Mouse (Mus musculus) neural tube, embryonic 11.5 days (tissue): ENCODE data around the gene Rbms1. TPM values are rescaled to one million over a fixed set of nuclear protein-coding genes. Genes with fewer than 3 reads are reported as not detected.
"Not testable (repeated sequence)": the region's sequence is repeated elsewhere in the genome, so short reads cannot be mapped to it uniquely, and the experiment has no call there.

Source experiments
- ATAC-seq: fragments of 200-750 bp; cut with Nextera tagmentation; 2 replicates; pipeline ENCODE4 v1.8.0; 2017; ENCODE audit warnings: moderate number of reproducible peaks, mild to moderate bottlenecking, moderate TSS enrichment, moderate library complexity; ENCODE audit not compliant: insufficient read depth, low FRiP score, low TSS enrichment
- DNase-seq: peaks from one replicate; pipeline ENCODE4 v3.0.0-alpha.2; 2015; ENCODE audit warnings: low spot score
- H3K27ac ChIP-seq: fragments of 300-500 bp; sonication (generic); 2 replicates; pipeline ENCODE4 v1.5.1; 2014; ENCODE audit warnings: low read depth, mild to moderate bottlenecking, low read length
- H3K27me3 ChIP-seq: fragments of 300-500 bp; sonication (generic); 2 replicates; pipeline ENCODE4 v1.6.1; 2014; ENCODE audit warnings: mild to moderate bottlenecking, low read length, mixed read lengths; ENCODE audit not compliant: control insufficient read depth, insufficient read depth
- H3K36me3 ChIP-seq: fragments of 300-500 bp; sonication (generic); 2 replicates; pipeline ENCODE4 v1.6.1; 2014; ENCODE audit warnings: mild to moderate bottlenecking, low read length, moderate library complexity, mixed read lengths; ENCODE audit not compliant: control insufficient read depth, insufficient read depth
- H3K4me1 ChIP-seq: fragments of 300-500 bp; sonication (generic); 2 replicates; pipeline ENCODE4 v1.6.1; 2014; ENCODE audit warnings: low read length, mixed read lengths; ENCODE audit not compliant: control insufficient read depth, insufficient read depth
- H3K4me2 ChIP-seq: fragments of 300-500 bp; sonication (generic); 2 replicates; pipeline ENCODE4 v1.6.1; 2014; ENCODE audit warnings: low read depth, mild to moderate bottlenecking, moderate library complexity
- H3K4me3 ChIP-seq: fragments of 300-500 bp; sonication (generic); 2 replicates; pipeline ENCODE4 v1.5.1; 2014; ENCODE audit warnings: low read depth, low read length
- H3K9ac ChIP-seq: fragments of 300-500 bp; sonication (generic); 2 replicates; pipeline ENCODE4 v1.6.1; 2014; ENCODE audit warnings: mild to moderate bottlenecking, low read length
- H3K9me3 ChIP-seq: fragments of 300-500 bp; sonication (generic); 2 replicates; pipeline ENCODE4 v1.6.1; 2016; ENCODE audit warnings: low read length; ENCODE audit not compliant: control insufficient read depth
- WGBS: fragments of 180-500 bp; shearing (Covaris S2); extraction: QIAGEN DNeasy Blood & Tissue Kit; methylation state at CpG from one replicate; pipeline ENCODE4 v1.1.7; 2014; 5-methylcytosine and 5-hydroxymethylcytosine counted together
- polyA plus RNA-seq: library from polyadenylated mRNA; unstranded; fragments of >200 nt; fragmentation: Nextera tagmentation; extraction: Ambion mirVana; gene quantifications from 2 replicates; pipeline ENCODE4 v1.2.1, GENCODE M21; 2014

Rbms1 gene
- polyA plus RNA-seq, 1 experiment from 2014 or later: 94.8 TPM

- Histone ChIP-seq H3K27me3 (no peaks in the 10 kb centered on the region), H3K4me3 (no peak overlapping the region), H3K4me2 (no peak overlapping the region), H3K4me1 (0 out of 2 replicates have a peak, but pooled peaks cover 2% of the 10 kb centered on the region), H3K27ac (no peak overlapping the region), H3K9me3 (no peaks in the 10 kb centered on the region), H3K9ac (no peak overlapping the region), H3K36me3 (no peaks in the 10 kb centered on the region)
- WGBS: 77% methylated on average over 5 of the region's 5 CpGs
- DNase-seq: no peak
- no peak for ATAC-seq
These were observed 124.1 kb downstream of the Rbms1 start for GRCm38 (mm10) chr2:60838856-60839255.

- WGBS: 82% methylated on average over 5 of the region's 5 CpGs
- no peak for ATAC-seq
- Histone ChIP-seq H3K27me3 (no peaks in the 10 kb centered on the region), H3K36me3 (no peaks in the 10 kb centered on the region), H3K27ac (no peak overlapping the region), H3K9me3 (no peaks in the 10 kb centered on the region), H3K4me2 (no peak overlapping the region), H3K4me3 (no peak overlapping the region), H3K9ac (no peak overlapping the region), H3K4me1 (no peaks in the 10 kb centered on the region)
- DNase-seq: no peak
These were observed 125.4 kb downstream of the Rbms1 start for GRCm38 (mm10) chr2:60837616-60838015.

- H3K4me3 ChIP-seq: no peak overlapping the region
- no peaks in the 10 kb centered on the region for H3K36me3 ChIP-seq
- DNase-seq (no peak), ATAC-seq (no peak)
- no peaks in the 10 kb centered on the region for H3K9me3 ChIP-seq
- H3K27me3 ChIP-seq: no peaks in the 10 kb centered on the region
- no peak overlapping the region for H3K9ac ChIP-seq
- no peak overlapping the region for H3K27ac ChIP-seq
- H3K4me1 ChIP-seq: no peaks in the 10 kb centered on the region
- WGBS: 85% methylated on average over 7 of the region's 7 CpGs
- no peak overlapping the region for H3K4me2 ChIP-seq
These were observed 126.8 kb downstream of the Rbms1 start for GRCm38 (mm10) chr2:60836237-60836636.

GRCm38 (mm10) chr2:60834293-60834692 lies 128.7 kb downstream of the Rbms1 start:
- 85% methylated on average over 7 of the region's 7 CpGs for WGBS
- ATAC-seq (no peak), DNase-seq (no peak)
- H3K27ac ChIP-seq: no peak overlapping the region
- no peaks in the 10 kb centered on the region for H3K36me3 ChIP-seq
- H3K4me2 ChIP-seq: no peak overlapping the region
- no peaks in the 10 kb centered on the region for H3K27me3 ChIP-seq
- no peak overlapping the region for H3K9ac ChIP-seq
- no peaks in the 10 kb centered on the region for H3K4me1 ChIP-seq
- no peak overlapping the region for H3K4me3 ChIP-seq
- H3K9me3 ChIP-seq: no peaks in the 10 kb centered on the region

GRCm38 (mm10) chr2:60832254-60832653 lies 130.7 kb downstream of the Rbms1 start:
- H3K27ac ChIP-seq: no peak overlapping the region
- no peak for DNase-seq
- no peak for ATAC-seq
- H3K4me3 ChIP-seq: no peak overlapping the region
- H3K9ac ChIP-seq: no peak overlapping the region
- H3K4me2 ChIP-seq: no peak overlapping the region
- H3K36me3 ChIP-seq: no peaks in the 10 kb centered on the region
- H3K27me3 ChIP-seq: no peaks in the 10 kb centered on the region
- 93% methylated on average over 8 of the region's 8 CpGs for WGBS
- no peaks in the 10 kb centered on the region for H3K9me3 ChIP-seq
- H3K4me1 ChIP-seq: no peaks in the 10 kb centered on the region

- WGBS: 75% methylated on average over 1 of the region's 1 CpGs
- not testable (repeated sequence) for H3K9ac ChIP-seq, DNase-seq, H3K9me3 ChIP-seq, H3K27ac ChIP-seq, H3K27me3 ChIP-seq, H3K4me3 ChIP-seq, H3K4me1 ChIP-seq, H3K4me2 ChIP-seq, ATAC-seq, H3K36me3 ChIP-seq
These were observed 132.5 kb downstream of the Rbms1 start for GRCm38 (mm10) chr2:60830464-60830863.

DNA sequence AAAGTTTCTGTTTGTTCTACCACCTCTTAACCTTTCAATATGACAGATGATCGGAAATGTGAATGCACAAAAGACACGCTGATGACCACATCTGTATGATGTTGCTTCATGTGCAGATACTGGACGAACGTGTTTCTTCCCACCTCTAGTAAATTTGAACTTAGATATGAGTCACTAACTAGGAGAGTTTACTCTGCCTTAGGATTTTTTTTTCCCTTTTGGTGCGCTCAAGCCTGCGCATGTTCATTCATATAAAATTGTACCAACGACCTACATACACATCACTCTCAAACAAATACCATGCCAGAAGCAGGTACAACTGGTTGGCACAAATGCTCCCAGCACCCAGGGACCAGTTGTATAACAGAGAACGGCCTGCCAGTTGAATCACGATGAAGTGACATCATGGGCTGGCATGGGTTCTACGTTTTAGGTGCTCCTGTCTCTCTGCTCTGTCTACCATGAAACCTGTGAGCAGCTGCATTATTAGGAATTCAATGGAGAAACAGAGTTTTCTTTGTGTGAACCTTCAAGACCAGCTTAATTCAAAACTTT lies 134.0 kb downstream of the Rbms1 start:
- ATAC-seq (no peak), DNase-seq (no peak)
- Histone ChIP-seq H3K27ac (no peak overlapping the region), H3K9ac (no peak overlapping the region), H3K4me3 (no peak overlapping the region), H3K9me3 (no peaks in the 10 kb centered on the region), H3K4me1 (no peaks in the 10 kb centered on the region), H3K36me3 (no peaks in the 10 kb centered on the region), H3K4me2 (no peak overlapping the region), H3K27me3 (no peaks in the 10 kb centered on the region)
- 90% methylated on average over 10 of the region's 10 CpGs for WGBS

- Histone ChIP-seq H3K4me1 (no peaks in the 10 kb centered on the region), H3K9ac (no peak overlapping the region), H3K9me3 (no peaks in the 10 kb centered on the region), H3K36me3 (no peaks in the 10 kb centered on the region), H3K27ac (no peak overlapping the region), H3K4me2 (no peak overlapping the region), H3K4me3 (no peak overlapping the region), H3K27me3 (no peaks in the 10 kb centered on the region)
- 80% methylated on average over 5 of the region's 5 CpGs for WGBS
- DNase-seq (no peak), ATAC-seq (no peak)
These were observed 135.9 kb downstream of the Rbms1 start for GRCm38 (mm10) chr2:60827152-60827428.

- H3K4me2 ChIP-seq: no peak overlapping the region
- H3K4me3 ChIP-seq: no peak overlapping the region
- no peaks in the 10 kb centered on the region for H3K36me3 ChIP-seq
- no peak overlapping the region for H3K27ac ChIP-seq
- H3K9ac ChIP-seq: no peak overlapping the region
- DNase-seq (no peak), ATAC-seq (no peak)
- H3K4me1 ChIP-seq: no peaks in the 10 kb centered on the region
- H3K9me3 ChIP-seq: no peaks in the 10 kb centered on the region
- no peaks in the 10 kb centered on the region for H3K27me3 ChIP-seq
- 89% methylated on average over 11 of the region's 11 CpGs for WGBS
These were observed 136.4 kb downstream of the Rbms1 start for GRCm38 (mm10) chr2:60826406-60827151.
